Mouse (Mus musculus) liver, postnatal 0 days (tissue): ENCODE data around the gene Rbms3. TPM values are rescaled to one million over a fixed set of nuclear protein-coding genes. Genes with fewer than 3 reads are reported as not detected.

Experiments used
- ATAC-seq: fragments of 200-750 bp; cut with Nextera tagmentation; 2 replicates; pipeline ENCODE4 v1.8.0; 2017; ENCODE audit warnings: mild to moderate bottlenecking, moderate library complexity
- DNase-seq: peaks from one replicate; pipeline ENCODE4 v3.0.0-alpha.2; 2016
- H3K27ac ChIP-seq: fragments of 300-500 bp; sonication (generic); 2 replicates; pipeline ENCODE4 v1.5.1; 2014; ENCODE audit warnings: antibody characterized with exemption, moderate library complexity, mild to moderate bottlenecking, low read depth
- H3K27me3 ChIP-seq: fragments of 300-500 bp; sonication (generic); 2 replicates; pipeline ENCODE4 v1.6.1; 2014; ENCODE audit warnings: low read length, control low read depth, mixed read lengths; ENCODE audit not compliant: insufficient read depth
- H3K36me3 ChIP-seq: fragments of 300-500 bp; sonication (generic); replicated peaks from 2 replicates; pipeline ENCODE4 v1.6.1; 2014; ENCODE audit warnings: mild to moderate bottlenecking, control low read depth, low read length, moderate library complexity, mixed read lengths; ENCODE audit not compliant: insufficient read depth
- H3K4me1 ChIP-seq: fragments of 300-500 bp; sonication (generic); 2 replicates; pipeline ENCODE4 v1.6.1; 2014; ENCODE audit warnings: antibody characterized with exemption, mild to moderate bottlenecking, control low read depth; ENCODE audit not compliant: insufficient read depth
- H3K4me2 ChIP-seq: fragments of 300-500 bp; sonication (generic); 2 replicates; pipeline ENCODE4 v1.6.1; 2014; ENCODE audit warnings: low read depth, mild to moderate bottlenecking, low read length, moderate library complexity, mixed read lengths
- H3K4me3 ChIP-seq: fragments of 300-500 bp; sonication (generic); 2 replicates; pipeline ENCODE4 v1.5.1; 2014; ENCODE audit warnings: low read depth, low read length
- H3K9ac ChIP-seq: fragments of 300-500 bp; sonication (generic); replicated peaks from 2 replicates; pipeline ENCODE4 v1.6.1; 2014; ENCODE audit warnings: mild to moderate bottlenecking, moderate library complexity
- H3K9me3 ChIP-seq: fragments of 300-500 bp; sonication (generic); 2 replicates; pipeline ENCODE4 v1.6.1; 2016; ENCODE audit warnings: mild to moderate bottlenecking, control low read depth, low read length, mixed read lengths
- CTCF ChIP-seq: sonication (generic); IDR thresholded peaks from 2 replicates; pipeline ENCODE4 v1.5.1; 2016; ENCODE audit warnings: antibody characterized with exemption, low read depth
- EP300 ChIP-seq: IDR thresholded peaks from 2 replicates; pipeline ENCODE4 v1.6.1; 2016; ENCODE audit warnings: antibody characterized with exemption, low read depth, mild to moderate bottlenecking
- WGBS: fragments of 180-500 bp; shearing (Covaris S2); extraction: QIAGEN DNeasy Blood & Tissue Kit; methylation state at CpG from one replicate; pipeline ENCODE4 v1.1.7; 2014; ENCODE audit not compliant: insufficient replicate concordance; 5-methylcytosine and 5-hydroxymethylcytosine counted together
- polyA plus RNA-seq: library from polyadenylated mRNA; unstranded; fragments of >200 nt; fragmentation: Nextera tagmentation; extraction: Ambion mirVana; gene quantifications from 2 replicates; pipeline ENCODE4 v1.2.1, GENCODE M21; 2015

The Rbms3 gene
- polyA plus RNA-seq, 1 experiment from 2014 or later: 2.8 TPM

- DNase-seq (no peak), ATAC-seq (no peak)
- H3K27ac ChIP-seq: no peak overlapping the region
- H3K27me3 ChIP-seq: no peaks in the 10 kb centered on the region
- no peak overlapping the region for H3K4me2 ChIP-seq
- H3K9me3 ChIP-seq: no peaks in the 10 kb centered on the region
- H3K4me1 ChIP-seq: no peaks in the 10 kb centered on the region
- no peak overlapping the region for H3K4me3 ChIP-seq
- no peaks in the 10 kb centered on the region for H3K36me3 ChIP-seq
- TF ChIP-seq CTCF (no peak), EP300 (no peak)
- 54% methylated on average over 7 of the region's 7 CpGs for WGBS
- no peak overlapping the region for H3K9ac ChIP-seq
Observed at GRCm38 (mm10) chr9:117077548-117077947, 552.2 kb downstream of the Rbms3 start.

GRCm38 (mm10) chr9:117076785-117077184 lies 552.9 kb downstream of the Rbms3 start:
- Histone ChIP-seq H3K36me3 (no peaks in the 10 kb centered on the region), H3K4me1 (no peaks in the 10 kb centered on the region), H3K27ac (no peak overlapping the region), H3K4me3 (no peak overlapping the region), H3K9ac (no peak overlapping the region), H3K4me2 (no peak overlapping the region), H3K27me3 (no peaks in the 10 kb centered on the region), H3K9me3 (no peaks in the 10 kb centered on the region)
- TF ChIP-seq CTCF: no peak
- no peak for TF ChIP-seq EP300
- no peak for DNase-seq
- no peak for ATAC-seq
- WGBS: 23% methylated on average over 8 of the region's 8 CpGs

GRCm38 (mm10) chr9:117072433-117073099 lies 557.1 kb downstream of the Rbms3 start:
- no peak overlapping the region for H3K9ac ChIP-seq
- no peak for DNase-seq

GRCm38 (mm10) chr9:117070616-117071015 lies 559.1 kb downstream of the Rbms3 start:
- 66% methylated on average over 2 of the region's 2 CpGs for WGBS
- H3K27me3 ChIP-seq: no peaks in the 10 kb centered on the region

More at GRCm38 (mm10) chr9:117072433-117073099, 557.1 kb downstream of the Rbms3 start:
- Histone ChIP-seq H3K27ac (no peak overlapping the region), H3K4me1 (no peaks in the 10 kb centered on the region), H3K4me2 (no peak overlapping the region), H3K27me3 (no peaks in the 10 kb centered on the region), H3K9me3 (no peaks in the 10 kb centered on the region), H3K4me3 (no peak overlapping the region), H3K36me3 (no peaks in the 10 kb centered on the region)
- TF ChIP-seq CTCF (no peak), EP300 (no peak)
- no peak for ATAC-seq
- 56% methylated on average over 2 of the region's 2 CpGs for WGBS

GRCm38 (mm10) chr9:117069232-117069631 lies 560.5 kb downstream of the Rbms3 start:
- Histone ChIP-seq H3K27ac (no peak overlapping the region), H3K27me3 (no peaks in the 10 kb centered on the region), H3K4me2 (no peak overlapping the region), H3K9ac (no peak overlapping the region), H3K4me3 (no peak overlapping the region), H3K9me3 (no peaks in the 10 kb centered on the region), H3K4me1 (no peaks in the 10 kb centered on the region), H3K36me3 (no peaks in the 10 kb centered on the region)
- ATAC-seq: no peak
- no peak for DNase-seq
- 89% methylated on average over 1 of the region's 1 CpGs for WGBS
- TF ChIP-seq CTCF (no peak), EP300 (no peak)

More at GRCm38 (mm10) chr9:117070616-117071015, 559.1 kb downstream of the Rbms3 start:
- no peak overlapping the region for H3K4me2 ChIP-seq
- ATAC-seq: no peak
- no peaks in the 10 kb centered on the region for H3K36me3 ChIP-seq
- H3K9ac ChIP-seq: no peak overlapping the region
- TF ChIP-seq CTCF (no peak), EP300 (no peak)
- no peak overlapping the region for H3K4me3 ChIP-seq
- no peaks in the 10 kb centered on the region for H3K4me1 ChIP-seq
- DNase-seq: no peak
- H3K27ac ChIP-seq: no peak overlapping the region
- H3K9me3 ChIP-seq: no peaks in the 10 kb centered on the region

GRCm38 (mm10) chr9:117067703-117068419 lies 561.9 kb downstream of the Rbms3 start:
- H3K27ac ChIP-seq: no peak overlapping the region
- no peak overlapping the region for H3K9ac ChIP-seq
- H3K4me3 ChIP-seq: no peak overlapping the region
- no peak for TF ChIP-seq CTCF
- TF ChIP-seq EP300: no peak
- no peak for DNase-seq
- H3K27me3 ChIP-seq: no peaks in the 10 kb centered on the region
- H3K4me1 ChIP-seq: no peaks in the 10 kb centered on the region
- no peak overlapping the region for H3K4me2 ChIP-seq
- WGBS: 76% methylated on average over 11 of the region's 11 CpGs
- no peak for ATAC-seq
- no peaks in the 10 kb centered on the region for H3K9me3 ChIP-seq
- H3K36me3 ChIP-seq: no peaks in the 10 kb centered on the region
